Comparison of ENCODE assay signal across 20 mouse cellular contexts in the genomic region with DNA sequence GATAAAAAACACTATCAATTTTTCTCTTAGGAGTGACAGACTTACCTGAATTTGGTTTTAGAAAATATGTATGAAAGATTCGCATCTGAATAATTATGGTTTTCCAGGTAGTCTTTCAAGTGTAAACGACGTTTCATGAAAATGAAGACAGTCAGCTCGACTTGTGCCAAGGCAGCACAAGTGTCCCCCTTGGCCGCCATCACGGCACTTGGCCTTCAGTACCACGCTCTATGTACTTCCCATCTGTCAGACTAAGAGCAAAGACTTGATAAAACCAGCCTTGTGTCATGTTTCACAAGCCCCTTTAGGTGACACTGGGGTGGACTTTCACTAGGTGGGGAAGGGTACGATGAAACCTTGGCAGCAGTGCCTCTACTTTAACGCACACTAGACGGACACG. TPM values are rescaled to one million over a fixed set of nuclear protein-coding genes. Genes with fewer than 3 reads are reported as not detected.
DNase-seq lines count a peak whose midpoint lies in the region; ATAC-seq lines count a peak whose summit lies in the region.
"Had no signal": no experiment of that assay in that cellular context is flagged by ENCODE, and none has a peak within 500 bp of the region (broad histone marks: within the 10 kb centered on the region; RNA-seq: fewer than 3 reads in every experiment).

No protein-coding gene starts in this region.

- no peak for ATAC-seq in cerebellum, adult (ENCODE audit: insufficient number of reproducible peaks, low FRiP score, low TSS enrichment)
- ATAC-seq: activated CD4-positive, CD25-positive, alpha-beta regulatory T cell, adult 4 months; CD4-positive, CD25-positive, alpha-beta regulatory T cell, adult 4 months; Patski had no signal

- peak; percentile 76 to 83 for DNase-seq in cerebellum, postnatal 10 days
- peak; percentile 60 to 66 for DNase-seq in cerebellum, postnatal 14 days
- DNase-seq in cerebellum, adult 11-12 months: no peak
- DNase-seq in left cerebral cortex, postnatal 4 days: peak; percentile 25
- no peak for DNase-seq in left cerebral cortex, adult 11 months (ENCODE audit: low spot score)
- DNase-seq: adrenal gland, adult 2 months; adrenal gland, adult 8-10 months; adrenal gland, postnatal 10 days; adrenal gland, postnatal 14 days; adrenal gland, postnatal 25 days; adrenal gland, postnatal 36 days; B cell, adult 2 months; cerebellum, adult 11 months; cerebellum, adult 18-20 months; cerebellum, adult 2 months; cerebellum, adult 8-10 months had no signal

- intact Hi-C loops in left cerebral cortex, postnatal 4 days (cut with DNase I): no loop called here

RNA-seq across cellular contexts. Expression of a gene that starts 5.5 kb away (rescaled TPM):
- 10 to 100 TPM; 72.7 to 77.1 TPM for total RNA-seq in left cerebral cortex, postnatal 4 days (2021)

RNA-seq across cellular contexts. Expression of a gene that starts 56.3 kb away (rescaled TPM):
- 10 to 100 TPM; 12.9 to 14.7 TPM for total RNA-seq in left cerebral cortex, postnatal 4 days (2021)

Comparison
In these comparisons a context has a peak if more than half of its experiments do, and no peak if none do; other contexts are left out.
1. DNase-seq: peak in cerebellum, postnatal 10 days (2 of 2), cerebellum, postnatal 14 days (2 of 2) and left cerebral cortex, postnatal 4 days (single experiment); none in cerebellum, adult 11-12 months (single experiment) and left cerebral cortex, adult 11 months (single experiment).